Mouse (Mus musculus) intestine, embryonic 15.5 days (tissue): ENCODE results near the gene Ncoa6. TPM values are rescaled to one million over a fixed set of nuclear protein-coding genes. Genes with fewer than 3 reads are reported as not detected.

Source experiments
- ATAC-seq: fragments of 200-750 bp; cut with Nextera tagmentation; 2 replicates; pipeline ENCODE4 v1.8.0; 2017; ENCODE audit warnings: moderate TSS enrichment, moderate library complexity
- H3K27ac ChIP-seq: fragments of 300-500 bp; sonication (generic); 2 replicates; pipeline ENCODE4 v1.5.1; 2015; ENCODE audit warnings: mild to moderate bottlenecking, inconsistent platforms
- H3K27me3 ChIP-seq: fragments of 300-500 bp; sonication (generic); replicated peaks from 2 replicates; pipeline ENCODE4 v1.6.1; 2015; ENCODE audit warnings: inconsistent platforms
- H3K36me3 ChIP-seq: fragments of 300-500 bp; sonication (generic); 2 replicates; pipeline ENCODE4 v1.6.1; 2015; ENCODE audit warnings: inconsistent platforms
- H3K4me1 ChIP-seq: fragments of 300-500 bp; sonication (generic); replicated peaks from 2 replicates; pipeline ENCODE4 v1.6.1; 2015; ENCODE audit warnings: inconsistent platforms
- H3K4me2 ChIP-seq: fragments of 300-500 bp; sonication (generic); replicated peaks from 2 replicates; pipeline ENCODE4 v1.6.1; 2015; ENCODE audit warnings: mild to moderate bottlenecking, inconsistent platforms
- H3K4me3 ChIP-seq: fragments of 300-500 bp; sonication (generic); replicated peaks from 2 replicates; pipeline ENCODE4 v1.5.1; 2015; ENCODE audit warnings: inconsistent platforms
- H3K9ac ChIP-seq: fragments of 300-500 bp; sonication (generic); 2 replicates; pipeline ENCODE4 v1.6.1; 2015; ENCODE audit warnings: inconsistent platforms
- H3K9me3 ChIP-seq: fragments of 300-500 bp; sonication (generic); 2 replicates; pipeline ENCODE4 v1.6.1; 2016; ENCODE audit warnings: inconsistent platforms
- WGBS: fragments of 180-500 bp; shearing (Covaris S2); methylation state at CpG from one replicate; pipeline ENCODE4 v1.1.7; 2015; 5-methylcytosine and 5-hydroxymethylcytosine counted together
- microRNA counts: library from miRNA; unstranded; fragments of <30 nt; microRNA quantifications from one replicate; lab custom pipeline; 2016
- polyA plus RNA-seq: library from polyadenylated mRNA; unstranded; fragments of >200 nt; fragmentation: Nextera tagmentation; extraction: Ambion mirVana; gene quantifications from 2 replicates; pipeline ENCODE4 v1.2.1, GENCODE M21; 2015

Ncoa6 gene
- polyA plus RNA-seq, 1 experiment from 2014 or later = 18.2 TPM

- Histone ChIP-seq H3K9me3 (no peaks in the 10 kb centered on the region), H3K27ac (no peak overlapping the region), H3K4me2 (no peak overlapping the region), H3K4me1 (no peaks in the 10 kb centered on the region), H3K27me3 (no peaks in the 10 kb centered on the region), H3K9ac (no peak overlapping the region), H3K36me3 (no peaks in the 10 kb centered on the region), H3K4me3 (no peak overlapping the region)
- no peak for ATAC-seq
- 83% methylated on average over 1 of the region's 1 CpGs for WGBS
These were observed 127.0 kb downstream of the Ncoa6 start for GRCm38 (mm10) chr2:155346670-155347069.

MicroRNAs encoded within 50 kb of the gene (microRNA counts, 519-probe panel; counts per million panel counts)
- microRNA mmu-miR-695 (lab: Ali Mortazavi, UCI) = 2,262 counts per million, percentile 57 among the panel's probes with 10 or more counts

Other genes with a start within 250 kb of the Ncoa6 start
- 332 and 349 TPM in 2 replicates for gene Dynlrb1, start 237.4 kb downstream of the Ncoa6 start, polyA plus RNA-seq
- gene Map1lc3a, start 197.6 kb downstream of the Ncoa6 start, polyA plus RNA-seq = 131 and 146 TPM in 2 replicates
- 57.1 and 60.1 TPM in 2 replicates for gene Pigu, start 116.5 kb downstream of the Ncoa6 start, polyA plus RNA-seq
- gene Trp53inp2, start 92.8 kb downstream of the Ncoa6 start, polyA plus RNA-seq = 18.4 and 19.1 TPM in 2 replicates
- gene Acss2, start 44.1 kb upstream of the Ncoa6 start, polyA plus RNA-seq = 20.2 and 20.7 TPM in 2 replicates
- gene Ggt7, start 44.3 kb upstream of the Ncoa6 start, polyA plus RNA-seq = 4.6 TPM in 2 replicates
- 89.4 and 100 TPM in 2 replicates for gene Gss, start 118.9 kb upstream of the Ncoa6 start, polyA plus RNA-seq
- gene Myh7b, start 137.3 kb upstream of the Ncoa6 start, polyA plus RNA-seq = 0.72 and 1.2 TPM in 2 replicates
- 113 TPM in 2 replicates for gene Trpc4ap, start 218.5 kb upstream of the Ncoa6 start, polyA plus RNA-seq